Mouse (Mus musculus): ENCODE results near the gene Txndc8. TPM values are rescaled to one million over a fixed set of nuclear protein-coding genes. Genes with fewer than 3 reads are reported as not detected.

Gene Txndc8
- polyA plus RNA-seq, 1 experiment from 2014 or later, result not detected

- no peak for DNase-seq (ENCODE audit: low spot score)
- no peaks in the 10 kb centered on the region for H3K27me3 ChIP-seq (ENCODE audit: low read depth, poor library complexity, severe bottlenecking)
- no peaks in the 10 kb centered on the region for H3K36me3 ChIP-seq
- H3K27ac ChIP-seq, result no peak overlapping the region
- no peak overlapping the region for H3K4me3 ChIP-seq
- no peaks in the 10 kb centered on the region for H3K9me3 ChIP-seq (replicated peaks)
- WGBS, result 90% methylated on average over 6 of the region's 6 CpGs
- H3K4me1 ChIP-seq, result no peaks in the 10 kb centered on the region
Observed at GRCm38 (mm10) chr4:57974400-57975117, 34.4 kb downstream of the Txndc8 start.

- Histone ChIP-seq H3K36me3 (no peaks in the 10 kb centered on the region), H3K4me1 (no peaks in the 10 kb centered on the region), H3K27ac (no peak overlapping the region), H3K4me3 (no peak overlapping the region), H3K27me3 (ENCODE audit: low read depth, poor library complexity, severe bottlenecking) (no peaks in the 10 kb centered on the region), H3K9me3 (replicated peaks) (no peaks in the 10 kb centered on the region)
- 84% methylated on average over 6 of the region's 6 CpGs for WGBS
- DNase-seq (ENCODE audit: low spot score), result no peak
Observed at GRCm38 (mm10) chr4:57973592-57974268, 35.2 kb downstream of the Txndc8 start.

- H3K27me3 ChIP-seq (ENCODE audit: low read depth, poor library complexity, severe bottlenecking), result no peaks in the 10 kb centered on the region
- H3K36me3 ChIP-seq, result no peaks in the 10 kb centered on the region
- no peak overlapping the region for H3K4me3 ChIP-seq
- no peak overlapping the region for H3K27ac ChIP-seq
- H3K9me3 ChIP-seq (replicated peaks), result no peaks in the 10 kb centered on the region
- no peaks in the 10 kb centered on the region for H3K4me1 ChIP-seq
- DNase-seq (ENCODE audit: low spot score), result no peak
Observed at GRCm38 (mm10) chr4:57970285-57970684, 38.6 kb downstream of the Txndc8 start.

- no peaks in the 10 kb centered on the region for H3K27me3 ChIP-seq (ENCODE audit: low read depth, poor library complexity, severe bottlenecking)
- no peak overlapping the region for H3K4me3 ChIP-seq
- no peak for DNase-seq (ENCODE audit: low spot score)
- WGBS, result 85% methylated on average over 3 of the region's 3 CpGs
- H3K9me3 ChIP-seq (replicated peaks), result no peaks in the 10 kb centered on the region
- no peaks in the 10 kb centered on the region for H3K36me3 ChIP-seq
- H3K4me1 ChIP-seq, result no peaks in the 10 kb centered on the region
- H3K27ac ChIP-seq, result no peak overlapping the region
Observed at GRCm38 (mm10) chr4:57967195-57967594, 41.7 kb downstream of the Txndc8 start.

- WGBS, result 96% methylated on average over 4 of the region's 4 CpGs
- no peaks in the 10 kb centered on the region for H3K4me1 ChIP-seq
Observed at GRCm38 (mm10) chr4:57965516-57965915, 43.4 kb downstream of the Txndc8 start.

DNA sequence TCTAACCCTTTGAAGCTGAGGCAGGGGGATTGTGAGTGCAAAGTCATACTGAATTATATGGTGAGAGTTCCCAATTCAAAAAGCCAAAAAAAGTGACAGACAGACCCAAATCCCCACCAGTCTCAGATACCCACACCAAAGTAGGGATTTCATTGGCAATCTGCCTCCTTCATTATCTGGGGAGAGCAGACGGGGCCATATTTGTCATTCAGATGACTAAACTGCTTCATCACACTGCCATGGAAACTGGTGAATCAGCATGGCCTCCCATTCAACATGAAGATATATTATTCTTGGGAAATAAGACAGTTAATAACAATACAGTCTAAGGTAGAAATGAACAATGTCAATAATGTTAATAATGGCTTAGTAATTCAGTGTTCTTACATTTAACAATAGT lies 44.8 kb downstream of the Txndc8 start:
- no peaks in the 10 kb centered on the region for H3K4me1 ChIP-seq
- no peak for DNase-seq (ENCODE audit: low spot score)
- H3K36me3 ChIP-seq, result no peaks in the 10 kb centered on the region
- H3K27ac ChIP-seq, result no peak overlapping the region
- no peak overlapping the region for H3K4me3 ChIP-seq
- 73% methylated on average over 1 of the region's 1 CpGs for WGBS
- no peaks in the 10 kb centered on the region for H3K9me3 ChIP-seq (replicated peaks)
- H3K27me3 ChIP-seq (ENCODE audit: low read depth, poor library complexity, severe bottlenecking), result no peaks in the 10 kb centered on the region

More at GRCm38 (mm10) chr4:57965516-57965915, 43.4 kb downstream of the Txndc8 start:
- Histone ChIP-seq H3K27ac (no peak overlapping the region), H3K27me3 (ENCODE audit: low read depth, poor library complexity, severe bottlenecking) (no peaks in the 10 kb centered on the region), H3K36me3 (no peaks in the 10 kb centered on the region), H3K4me3 (no peak overlapping the region), H3K9me3 (replicated peaks) (no peaks in the 10 kb centered on the region)
- DNase-seq (ENCODE audit: low spot score), result no peak

- peaks cover 4% of the 10 kb centered on the region; the same call in 1 of the 2 replicates for H3K27me3 ChIP-seq (ENCODE audit: low read depth, poor library complexity, severe bottlenecking)
- H3K4me3 ChIP-seq, result no peak overlapping the region
- 93% methylated on average over 8 of the region's 8 CpGs for WGBS
- H3K4me1 ChIP-seq, result peaks cover 32% of the 10 kb centered on the region
- peaks cover 5% of the 10 kb centered on the region; the same call in 1 of the 2 replicates for H3K36me3 ChIP-seq
- H3K27ac ChIP-seq, result no peak overlapping the region
- H3K9me3 ChIP-seq (replicated peaks), result no peaks in the 10 kb centered on the region
- no peak for DNase-seq (ENCODE audit: low spot score)
Observed at GRCm38 (mm10) chr4:57959056-57959455, 49.9 kb downstream of the Txndc8 start.

- no peak overlapping the region for H3K4me3 ChIP-seq
- WGBS, result 67% methylated on average over 9 of the region's 9 CpGs
- H3K36me3 ChIP-seq, result peaks cover 13% of the 10 kb centered on the region
- no peaks in the 10 kb centered on the region for H3K9me3 ChIP-seq (replicated peaks)
- peaks cover 35% of the 10 kb centered on the region for H3K4me1 ChIP-seq
- peaks cover 4% of the 10 kb centered on the region; the same call in 1 of the 2 replicates for H3K27me3 ChIP-seq (ENCODE audit: low read depth, poor library complexity, severe bottlenecking)
- no peak overlapping the region for H3K27ac ChIP-seq
- no peak for DNase-seq (ENCODE audit: low spot score)
Observed at GRCm38 (mm10) chr4:57958098-57958497, 50.8 kb downstream of the Txndc8 start.

DNA sequence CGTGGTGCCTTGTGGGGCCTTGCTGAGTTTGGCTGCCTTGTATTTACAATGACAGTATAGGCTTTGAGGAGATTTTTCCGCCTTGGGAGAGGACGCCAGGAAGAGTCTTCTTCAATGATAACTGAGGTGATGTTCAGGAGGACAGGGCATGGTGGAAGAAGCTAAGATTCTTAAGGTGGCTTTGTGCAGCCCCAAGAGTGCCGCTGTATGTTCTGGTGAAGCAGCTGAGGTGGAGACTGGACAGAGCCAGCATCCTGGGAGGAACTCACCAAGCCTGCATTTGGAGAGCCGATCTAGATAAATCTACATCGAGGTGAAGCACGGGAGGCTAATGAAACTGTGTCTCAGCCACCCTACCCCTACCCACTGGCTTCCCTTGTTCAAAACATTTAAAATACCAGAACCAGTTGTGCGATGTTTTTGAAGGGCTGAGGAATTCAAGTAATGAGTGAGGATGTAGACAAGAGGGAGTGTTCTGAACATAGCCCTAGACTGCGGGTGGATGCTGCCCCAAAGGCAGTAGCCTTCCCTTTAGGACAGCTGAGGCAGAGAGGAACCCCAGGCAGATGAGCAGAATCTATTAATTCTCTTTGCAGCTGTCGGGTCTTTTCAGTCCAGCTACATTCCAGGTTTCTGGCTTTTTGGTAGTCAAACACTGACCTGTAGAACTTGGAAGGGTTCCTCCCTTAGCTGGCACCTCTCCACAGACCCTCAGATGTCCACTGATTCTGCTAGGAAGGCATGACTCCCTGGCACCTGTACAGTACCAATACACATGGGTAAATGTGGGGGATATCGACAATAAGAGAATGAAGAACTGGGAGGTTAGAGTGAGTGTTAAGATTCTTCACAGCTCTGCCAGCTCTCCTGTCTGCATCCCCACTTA lies 51.5 kb downstream of the Txndc8 start:
- H3K9me3 ChIP-seq (replicated peaks), result no peaks in the 10 kb centered on the region
- peaks cover 4% of the 10 kb centered on the region; the same call in 1 of the 2 replicates for H3K27me3 ChIP-seq (ENCODE audit: low read depth, poor library complexity, severe bottlenecking)
- peaks cover 35% of the 10 kb centered on the region for H3K4me1 ChIP-seq
- peaks cover 16% of the 10 kb centered on the region for H3K36me3 ChIP-seq
- whole genome bisulfite sequencing, result 54% methylated on average over 11 of the region's 11 CpGs
- peak; percentile 36 for DNase-seq (ENCODE audit: low spot score)
- peak overlapping the region; percentile 75 for H3K4me3 ChIP-seq
- H3K27ac ChIP-seq, result peak overlapping the region; percentile 94

DNA sequence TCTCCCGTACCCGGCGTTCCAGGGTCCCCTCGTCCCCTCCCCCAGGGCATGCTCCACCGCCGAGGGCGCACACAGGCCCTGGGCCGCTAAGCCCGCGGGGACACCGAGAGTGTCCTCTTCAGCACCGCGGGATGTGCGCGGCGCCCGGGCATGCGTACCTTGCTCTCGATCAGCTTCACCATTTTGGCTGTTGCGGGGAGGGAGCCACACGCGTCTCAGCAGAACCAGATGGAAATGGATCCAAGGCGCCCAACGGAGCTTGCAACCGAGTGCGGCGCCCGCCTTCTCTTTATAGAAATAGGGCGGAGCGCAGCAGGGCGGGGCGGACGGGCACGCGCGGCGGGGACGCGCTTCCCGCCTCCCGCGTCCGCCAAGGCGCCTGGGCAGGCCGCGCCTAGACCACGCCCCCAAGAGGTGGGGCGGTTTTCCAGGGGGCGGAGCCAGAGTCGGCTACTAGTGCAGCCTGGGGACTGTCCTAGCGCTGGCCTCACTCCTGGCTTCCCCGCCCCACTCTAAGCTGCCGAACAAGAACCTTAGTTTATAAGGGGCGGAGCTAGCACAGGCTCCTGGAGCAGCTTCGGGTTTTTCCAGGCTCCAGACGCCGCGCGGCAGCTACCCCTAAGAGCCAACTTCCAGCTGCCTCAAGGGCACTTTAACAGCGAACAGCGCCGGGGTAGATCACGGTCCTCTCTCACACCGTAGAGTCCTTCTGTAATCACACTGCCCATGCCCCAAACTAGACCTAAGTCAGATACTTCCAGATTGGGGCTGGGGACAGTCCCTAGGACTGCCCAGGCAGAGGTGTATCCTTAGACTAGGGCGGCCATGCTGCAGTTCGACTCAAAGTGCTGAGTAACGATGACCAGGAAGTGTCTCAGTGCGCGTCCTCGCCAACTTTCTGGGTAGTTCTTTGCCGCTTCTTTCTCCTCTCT lies 52.6 kb downstream of the Txndc8 start, which contains the start of gene Txn1:
Txn1 (minus strand) TSS at position 383 of the 932 bp plus-strand sequence.
- Histone ChIP-seq H3K36me3 (peaks cover 28% of the 10 kb centered on the region), H3K9me3 (replicated peaks) (no peaks in the 10 kb centered on the region), H3K27ac (peak within 1 kb of the TSS; percentile 94), H3K4me1 (peaks cover 35% of the 10 kb centered on the region), H3K27me3 (ENCODE audit: low read depth, poor library complexity, severe bottlenecking) (peaks cover 4% of the 10 kb centered on the region; the same call in 1 of the 2 replicates), H3K4me3 (peak within 1 kb of the TSS; percentile 75)
- DNase-seq (ENCODE audit: low spot score), result peak; percentile 99
- WGBS, result under 1% methylated on average over 71 of the region's 71 CpGs

DNA sequence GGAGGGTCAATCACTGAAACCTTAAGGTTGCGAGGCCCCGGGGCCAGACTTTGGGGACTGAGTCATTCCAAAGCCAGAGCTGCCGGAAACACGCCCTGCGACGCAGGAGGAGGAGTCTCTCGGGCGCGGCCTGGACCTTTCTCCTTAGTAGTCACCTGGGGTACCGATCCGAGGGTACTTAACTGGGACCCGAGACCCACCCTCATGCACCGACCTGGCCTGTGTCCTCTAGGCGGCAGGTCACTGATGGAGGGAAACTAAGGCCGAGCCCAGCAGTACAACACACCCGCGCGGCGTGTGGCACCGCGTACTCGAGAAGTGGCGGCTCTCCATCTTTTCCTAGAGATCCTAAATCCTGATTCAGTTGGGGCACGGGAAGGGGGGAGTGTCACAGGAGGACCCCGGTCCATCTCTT lies 53.4 kb downstream of the Txndc8 start:
- no peaks in the 10 kb centered on the region for H3K9me3 ChIP-seq (replicated peaks)
- WGBS, result under 1% methylated on average over 25 of the region's 25 CpGs
- peak overlapping the region; percentile 94 for H3K27ac ChIP-seq
- peaks cover 4% of the 10 kb centered on the region; the same call in 1 of the 2 replicates for H3K27me3 ChIP-seq (ENCODE audit: low read depth, poor library complexity, severe bottlenecking)
- peaks cover 35% of the 10 kb centered on the region for H3K36me3 ChIP-seq
- H3K4me3 ChIP-seq, result peak overlapping the region; percentile 75
- peak; percentile 79 for DNase-seq (ENCODE audit: low spot score)
- H3K4me1 ChIP-seq, result peaks cover 35% of the 10 kb centered on the region

DNA sequence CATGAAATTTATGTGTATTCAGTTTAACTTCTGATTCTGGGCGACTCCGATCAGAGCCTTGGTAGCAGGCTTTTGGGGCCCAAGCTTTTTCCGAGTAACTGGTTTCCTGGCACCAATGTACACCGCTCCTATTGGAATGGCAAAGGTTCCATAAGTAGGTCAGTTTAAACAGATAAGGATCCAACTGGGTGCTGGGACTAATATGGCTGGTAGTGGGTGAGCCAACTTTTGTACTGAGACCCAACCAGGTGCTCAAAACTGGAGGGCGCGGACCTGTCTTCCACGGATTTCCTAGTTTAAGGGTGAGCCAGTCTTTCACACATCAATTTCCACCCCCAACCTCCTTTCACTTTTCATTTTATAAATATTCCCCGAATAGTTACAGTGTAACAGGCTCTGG lies 53.9 kb downstream of the Txndc8 start:
- 74% methylated on average over 8 of the region's 8 CpGs for WGBS
- H3K27ac ChIP-seq, result peak overlapping the region; percentile 94

More for the DNA sequence above, 53.9 kb downstream of the Txndc8 start:
- H3K4me1 ChIP-seq, result peaks cover 35% of the 10 kb centered on the region
- no peak for DNase-seq (ENCODE audit: low spot score)
- no peaks in the 10 kb centered on the region for H3K9me3 ChIP-seq (replicated peaks)
- H3K4me3 ChIP-seq, result peak overlapping the region; percentile 75
- H3K27me3 ChIP-seq (ENCODE audit: low read depth, poor library complexity, severe bottlenecking), result peaks cover 4% of the 10 kb centered on the region; the same call in 1 of the 2 replicates
- peaks cover 41% of the 10 kb centered on the region for H3K36me3 ChIP-seq
